8 mouse cellular contexts compared by ENCODE assay signal in genomic region chr11:102777598-102777997, GRCm38 (mm10). TPM values are rescaled to one million over a fixed set of nuclear protein-coding genes. Genes with fewer than 3 reads are reported as not detected.
A peak's percentile ranks its signal among the peaks of the same experiment; 100 is the strongest.
DNase-seq lines count a peak whose midpoint lies in the region; ATAC-seq and TF ChIP-seq lines count a peak whose summit lies in the region.

No protein-coding gene starts in this region.

- peak; percentile 21 for ATAC-seq in heart, postnatal 0 days (ENCODE audit: insufficient read depth, low read depth)
- no peak for ATAC-seq in megakaryocyte, adult 5-6 weeks (ENCODE audit: poor library complexity, severe bottlenecking)

- H3K4me1 ChIP-seq in E14TG2a.4 (replicated peaks; ENCODE audit: low read depth, low read length), result peaks cover 60% of the 10 kb centered on the region
- H3K4me1 ChIP-seq in forebrain, embryonic 10.5 days, result peaks cover 69% of the 10 kb centered on the region
- peaks cover 35% of the 10 kb centered on the region for H3K4me1 ChIP-seq in heart, postnatal 0 days (ENCODE audit: control insufficient read depth, insufficient read depth)

- H3K9me3 ChIP-seq in E14TG2a.4 (ENCODE audit: low read length), result peaks cover 11% of the 10 kb centered on the region
- H3K9me3 ChIP-seq in forebrain, embryonic 10.5 days, result no peaks in the 10 kb centered on the region
- H3K9me3 ChIP-seq in heart, postnatal 0 days (replicated peaks; ENCODE audit: control insufficient read depth, low read length), result no peaks in the 10 kb centered on the region

- H3K4me3 ChIP-seq in E14TG2a.4 (replicated peaks; ENCODE audit: low read length), result peak overlapping the region; percentile 75
- peak overlapping the region; percentile 40 for H3K4me3 ChIP-seq in forebrain, embryonic 10.5 days
- peak overlapping the region; percentile 34 for H3K4me3 ChIP-seq in heart, postnatal 0 days (ENCODE audit: low read depth, low read length)

- peak overlapping the region; percentile 78 for H3K27ac ChIP-seq in forebrain, embryonic 10.5 days
- no peak overlapping the region; the same call in 1 of the 2 replicates for H3K27ac ChIP-seq in heart, postnatal 0 days (ENCODE audit: low read depth)

- DNase-seq in adrenal gland, postnatal 25 days, result peak; percentile 88
- DNase-seq in forebrain, embryonic 10.5 days (ENCODE audit: extremely low spot score, low spot score), result peak; percentile 60
- DNase-seq in heart, postnatal 0 days (ENCODE audit: low spot score), result peak; percentile 87
- peak; percentile 82 to 92 for DNase-seq in kidney, postnatal 36 days
- peak; percentile 77 for DNase-seq in lung, postnatal 25 days (ENCODE audit: low spot score)
- DNase-seq in right cerebral cortex, postnatal 4 days, result peak; percentile 88

- peak overlapping the region; percentile 60 for H3K4me2 ChIP-seq in heart, postnatal 0 days (ENCODE audit: low read depth, low read length)

- H3K36me3 ChIP-seq in E14TG2a.4 (ENCODE audit: insufficient read depth, low read length), result no peaks in the 10 kb centered on the region
- H3K36me3 ChIP-seq in forebrain, embryonic 10.5 days (replicated peaks), result peaks cover 21% of the 10 kb centered on the region
- no peaks in the 10 kb centered on the region for H3K36me3 ChIP-seq in heart, postnatal 0 days (replicated peaks; ENCODE audit: control insufficient read depth, insufficient read depth, low read length)

- H3K27me3 ChIP-seq in E14TG2a.4 (ENCODE audit: insufficient read depth, low read length), result peaks cover 46% of the 10 kb centered on the region
- H3K27me3 ChIP-seq in forebrain, embryonic 10.5 days (ENCODE audit: poor library complexity, severe bottlenecking), result peaks cover 57% of the 10 kb centered on the region
- H3K27me3 ChIP-seq in heart, postnatal 0 days (ENCODE audit: control insufficient read depth, insufficient read depth, low read length), result no peaks in the 10 kb centered on the region

- TF ChIP-seq EP300 in heart, postnatal 0 days (IDR thresholded peaks at IDR 0.05; ENCODE audit: low read depth), result no peak

- peak overlapping the region; percentile 53; the same call in 1 of the 2 replicates for H3K9ac ChIP-seq in heart, postnatal 0 days (replicated peaks; ENCODE audit: low read depth, low read length)

- 32% methylated on average over 21 of the region's 21 CpGs for WGBS in forebrain, embryonic 10.5 days
- 19% methylated on average over 21 of the region's 21 CpGs for WGBS in heart, postnatal 0 days

- TF ChIP-seq CTCF in E14TG2a.4 (conservative IDR thresholded peaks at IDR 0.05; ENCODE audit: low read length), result peak; percentile 16; the same call in 1 of the 2 replicates
- TF ChIP-seq CTCF in heart, postnatal 0 days (IDR thresholded peaks at IDR 0.05; ENCODE audit: low read depth), result peak; percentile 94

RNA-seq across cellular contexts. Expression of gene Adam11, which starts 16.4 kb away (rescaled TPM):
- total RNA-seq in adrenal gland, postnatal 25 days (2021), result 2.9 and 4.7 TPM in 2 replicates
- polyA plus RNA-seq in forebrain, embryonic 10.5 days (2016; fragmentation: Nextera tagmentation; extraction: Ambion mirVana), result 11.7 and 13.2 TPM in 2 replicates
- 7.4 and 13.6 TPM in 2 replicates for total RNA-seq in heart, postnatal 0 days (2014; rRNA removed; ENCODE audit: low replicate concordance)
- 3.2 and 3.4 TPM in 2 replicates for polyA plus RNA-seq in heart, postnatal 0 days (2015; fragmentation: Nextera tagmentation; extraction: Ambion mirVana)
- total RNA-seq in megakaryocyte, adult 5-6 weeks (2015), result 0.54 and 0.62 TPM in 2 replicates
- 0.81 TPM in 1 of 2 replicates, not detected in the other for total RNA-seq in megakaryocyte, adult 5-6 weeks (2017)

RNA-seq across cellular contexts. Expression of gene Gjc1, which starts 41.9 kb away (rescaled TPM):
- total RNA-seq in adrenal gland, postnatal 25 days (2021), result 20.0 and 22.7 TPM in 2 replicates
- 86.0 and 87.4 TPM in 2 replicates for polyA plus RNA-seq in forebrain, embryonic 10.5 days (2016; fragmentation: Nextera tagmentation; extraction: Ambion mirVana)
- 19.2 and 29.4 TPM in 2 replicates for total RNA-seq in heart, postnatal 0 days (2014; rRNA removed; ENCODE audit: low replicate concordance)
- polyA plus RNA-seq in heart, postnatal 0 days (2015; fragmentation: Nextera tagmentation; extraction: Ambion mirVana), result 41.1 and 42.7 TPM in 2 replicates
- total RNA-seq in megakaryocyte, adult 5-6 weeks (2015), result 0.11 TPM in 2 replicates
- total RNA-seq in megakaryocyte, adult 5-6 weeks (2017), result 0.40 and 0.89 TPM in 2 replicates

RNA-seq across cellular contexts. Expression of gene Higd1b, which starts 58.1 kb away (rescaled TPM):
- total RNA-seq in adrenal gland, postnatal 25 days (2021), result 0.76 TPM in 1 of 2 replicates, not detected in the other
- not detected in 2 replicates for polyA plus RNA-seq in forebrain, embryonic 10.5 days (2016; fragmentation: Nextera tagmentation; extraction: Ambion mirVana)
- 4.6 and 38.7 TPM in 2 replicates for total RNA-seq in heart, postnatal 0 days (2014; rRNA removed; ENCODE audit: low replicate concordance)
- 11.7 and 13.2 TPM in 2 replicates for polyA plus RNA-seq in heart, postnatal 0 days (2015; fragmentation: Nextera tagmentation; extraction: Ambion mirVana)
- total RNA-seq in megakaryocyte, adult 5-6 weeks (2015), result not detected in 2 replicates
- not detected in 2 replicates for total RNA-seq in megakaryocyte, adult 5-6 weeks (2017)

Comparison
In these comparisons a context has a peak if more than half of its experiments do, and no peak if none do; other contexts are left out.
1. RNA of gene Gjc1, which starts 41.9 kb away (total RNA-seq): 20.0 to 22.7 TPM in adrenal gland, postnatal 25 days and 19.2 to 29.4 TPM in heart, postnatal 0 days; 0.11 to 0.89 TPM in megakaryocyte, adult 5-6 weeks; every median in the first group is over 10 times any median in the second.
2. Peak in every context shown above with its lines, with median percentiles within 50 percentile points of each other: H3K4me3 ChIP-seq and DNase-seq.